14 mouse cellular contexts compared by ENCODE assay signal in genomic region chr2:105131061-105131810, GRCm38 (mm10). TPM values are rescaled to one million over a fixed set of nuclear protein-coding genes. Genes with fewer than 3 reads are reported as not detected.
DNase-seq lines count a peak whose midpoint lies in the region; ATAC-seq lines count a peak whose summit lies in the region.
"Had no signal": no experiment of that assay in that cellular context is flagged by ENCODE, and none has a peak within 500 bp of the region (broad histone marks: within the 10 kb centered on the region; RNA-seq: fewer than 3 reads in every experiment).

No protein-coding gene starts in this region.

- DNase-seq in heart, adult 18-20 months: no peak
- no peak for DNase-seq in lung, postnatal 36 days
- DNase-seq in liver, embryonic 13.5 days: no peak
- DNase-seq in cerebellum, postnatal 25 days: no peak
- no peak for DNase-seq in left cerebral cortex, postnatal 10 days (ENCODE audit: extremely low spot score in 1 of 2, low spot score in 2 of 2)
- DNase-seq: cerebellum, adult 9-10 months; gastrocnemius, postnatal 36 days; kidney, adult 9 months; lung, adult 18-20 months; thymus, adult 18-20 months had no signal

- 16% methylated on average over 12 of the region's 12 CpGs for WGBS in heart, embryonic 15.5 days
- 10% methylated on average over 12 of the region's 12 CpGs for WGBS in lung, embryonic 15.5 days
- WGBS in intestine, embryonic 15.5 days: 16% methylated on average over 12 of the region's 12 CpGs
- WGBS in liver, embryonic 13.5 days (ENCODE audit: insufficient replicate concordance): 6% methylated on average over 12 of the region's 12 CpGs

- no peaks in the 10 kb centered on the region for H3K9me3 ChIP-seq in heart, embryonic 15.5 days (replicated peaks)
- no peaks in the 10 kb centered on the region for H3K9me3 ChIP-seq in lung, embryonic 15.5 days
- no peaks in the 10 kb centered on the region for H3K9me3 ChIP-seq in intestine, embryonic 15.5 days
- no peaks in the 10 kb centered on the region for H3K9me3 ChIP-seq in liver, embryonic 13.5 days (replicated peaks)

- peaks cover 90% of the 10 kb centered on the region for H3K27me3 ChIP-seq in heart, embryonic 15.5 days
- H3K27me3 ChIP-seq in lung, embryonic 15.5 days: peaks cover 100% of the 10 kb centered on the region
- peaks cover 89% of the 10 kb centered on the region for H3K27me3 ChIP-seq in intestine, embryonic 15.5 days (replicated peaks)
- H3K27me3 ChIP-seq in liver, embryonic 13.5 days: peaks cover 100% of the 10 kb centered on the region

- peaks cover 47% of the 10 kb centered on the region for H3K4me1 ChIP-seq in heart, embryonic 15.5 days (replicated peaks)
- H3K4me1 ChIP-seq in lung, embryonic 15.5 days: peaks cover 24% of the 10 kb centered on the region
- H3K4me1 ChIP-seq in intestine, embryonic 15.5 days (replicated peaks): peaks cover 27% of the 10 kb centered on the region
- H3K4me1 ChIP-seq in liver, embryonic 13.5 days (replicated peaks): peaks cover 13% of the 10 kb centered on the region; the same call in 1 of the 2 replicates

- peak overlapping the region; percentile 22; the same call in 1 of the 2 replicates for H3K27ac ChIP-seq in heart, embryonic 15.5 days
- no peak overlapping the region for H3K27ac ChIP-seq in lung, embryonic 15.5 days
- no peak overlapping the region for H3K27ac ChIP-seq in intestine, embryonic 15.5 days
- no peak overlapping the region for H3K27ac ChIP-seq in liver, embryonic 13.5 days

- H3K4me2 ChIP-seq in heart, embryonic 15.5 days: peak overlapping the region; percentile 49
- H3K4me2 ChIP-seq in lung, embryonic 15.5 days: peak overlapping the region; percentile 6; the same call in 1 of the 2 replicates
- peak overlapping the region; percentile 35 for H3K4me2 ChIP-seq in intestine, embryonic 15.5 days (replicated peaks)
- H3K4me2 ChIP-seq in liver, embryonic 13.5 days: peak overlapping the region; percentile 17; the same call in 1 of the 2 replicates

- peak overlapping the region; percentile 13; the same call in 1 of the 2 replicates for H3K9ac ChIP-seq in heart, embryonic 15.5 days
- no peak overlapping the region for H3K9ac ChIP-seq in lung, embryonic 15.5 days
- H3K9ac ChIP-seq in intestine, embryonic 15.5 days: no peak overlapping the region
- no peak overlapping the region for H3K9ac ChIP-seq in liver, embryonic 13.5 days

- H3K36me3 ChIP-seq in heart, embryonic 15.5 days: no peaks in the 10 kb centered on the region
- no peaks in the 10 kb centered on the region for H3K36me3 ChIP-seq in lung, embryonic 15.5 days
- no peaks in the 10 kb centered on the region for H3K36me3 ChIP-seq in intestine, embryonic 15.5 days
- no peaks in the 10 kb centered on the region for H3K36me3 ChIP-seq in liver, embryonic 13.5 days

- intact Hi-C loops in left cerebral cortex, postnatal 10 days (cut with DNase I): no loop called here

- peak overlapping the region; percentile 35 for H3K4me3 ChIP-seq in heart, embryonic 15.5 days
- H3K4me3 ChIP-seq in lung, embryonic 15.5 days: no peak overlapping the region
- H3K4me3 ChIP-seq in intestine, embryonic 15.5 days (replicated peaks): peak overlapping the region; percentile 12; the same call in 1 of the 2 replicates
- 0 out of 2 replicates have a peak overlapping the region, but pooled peaks have one; percentile 16 for H3K4me3 ChIP-seq in liver, embryonic 13.5 days (replicated peaks)

- ATAC-seq in heart, embryonic 15.5 days (replicated peaks; ENCODE audit: insufficient number of reproducible peaks, insufficient read depth, low FRiP score, low read depth): no peak
- ATAC-seq in lung, embryonic 15.5 days (ENCODE audit: borderline replicate concordance, extremely low read depth, low FRiP score, low TSS enrichment): no peak
- ATAC-seq in intestine, embryonic 15.5 days: no peak
- no peak for ATAC-seq in liver, embryonic 13.5 days (ENCODE audit: low read depth)

RNA-seq across cellular contexts. Expression of gene Wt1, which starts 4.9 kb away (rescaled TPM):
- 21.9 and 23.5 TPM in 2 replicates for polyA plus RNA-seq in heart, embryonic 15.5 days (2015; fragmentation: Nextera tagmentation; extraction: Ambion mirVana)
- total RNA-seq in heart, adult 18-20 months (2021): 1 to 10 TPM; 4.1 to 6.8 TPM
- 5.4 and 7.9 TPM in 2 replicates for polyA plus RNA-seq in lung, embryonic 15.5 days (2015; fragmentation: Nextera tagmentation; extraction: Ambion mirVana)
- 12.2 and 12.4 TPM in 2 replicates for polyA plus RNA-seq in intestine, embryonic 15.5 days (2015; fragmentation: Nextera tagmentation; extraction: Ambion mirVana)
- 1.9 and 2.2 TPM in 2 replicates for polyA plus RNA-seq in liver, embryonic 13.5 days (2015; fragmentation: Nextera tagmentation; extraction: Ambion mirVana)
- total RNA-seq in left cerebral cortex, postnatal 10 days (2021): under 1 TPM in 1 of 2 experiments, not detected in 1; 0.18 TPM

RNA-seq across cellular contexts. Expression of gene Gm11060, which starts 39.4 kb away (rescaled TPM):
- polyA plus RNA-seq in heart, embryonic 15.5 days (2015; fragmentation: Nextera tagmentation; extraction: Ambion mirVana): not detected in 2 replicates
- total RNA-seq in heart, adult 18-20 months (2021): not detected
- not detected in 2 replicates for polyA plus RNA-seq in lung, embryonic 15.5 days (2015; fragmentation: Nextera tagmentation; extraction: Ambion mirVana)
- not detected in 2 replicates for polyA plus RNA-seq in intestine, embryonic 15.5 days (2015; fragmentation: Nextera tagmentation; extraction: Ambion mirVana)
- not detected in 2 replicates for polyA plus RNA-seq in liver, embryonic 13.5 days (2015; fragmentation: Nextera tagmentation; extraction: Ambion mirVana)
- not detected for total RNA-seq in left cerebral cortex, postnatal 10 days (2021)
- total RNA-seq: gastrocnemius, postnatal 36 days; left cerebral cortex, adult 8-10 months had no signal
